Mouse (Mus musculus) spleen, adult 2 months (tissue): Measurements from ENCODE around the gene Scarf1.

Experiments used
- CTCF ChIP-seq: fragments of 200-500 bp; IDR thresholded peaks from 2 replicates; pipeline ENCODE4 v1.5.1; 2011; ENCODE audit warnings: mild to moderate bottlenecking, inconsistent platforms; ENCODE audit not compliant: insufficient read depth, insufficient read length, insufficient replicate concordance; ENCODE audit errors: extremely low read depth
- POLR2A ChIP-seq: fragments of 200-500 bp; IDR thresholded peaks from 2 replicates; pipeline ENCODE4 v1.6.1; 2011; ENCODE audit warnings: low read depth, low read length, inconsistent platforms

- TF ChIP-seq CTCF (no peak), POLR2A (no peak)
Observed at GRCm38 (mm10) chr11:75558101-75558500, 44.8 kb downstream of the Scarf1 start.
